Mouse (Mus musculus) T-helper 1 cell (primary cell): ENCODE results near the gene Dhx30.
"Not testable (repeated sequence)": the region's sequence is repeated elsewhere in the genome, so short reads cannot be mapped to it uniquely, and the experiment has no call there.

Experiments
- in situ Hi-C: fragments of 300-600 bp; cut with MboI, MseI; formaldehyde crosslinking; loops from one replicate; pipeline ENCODE4 v1.15.1; 2025; ENCODE audit warnings: high pct_unique_total_duplicates

Dhx30 gene

GRCm38 (mm10) chr9:110117779-110118139 is at the start of gene Dhx30:
Dhx30 (minus strand) TSS chr9:110117830.
- in situ Hi-C loops: no loop called here

DNA sequence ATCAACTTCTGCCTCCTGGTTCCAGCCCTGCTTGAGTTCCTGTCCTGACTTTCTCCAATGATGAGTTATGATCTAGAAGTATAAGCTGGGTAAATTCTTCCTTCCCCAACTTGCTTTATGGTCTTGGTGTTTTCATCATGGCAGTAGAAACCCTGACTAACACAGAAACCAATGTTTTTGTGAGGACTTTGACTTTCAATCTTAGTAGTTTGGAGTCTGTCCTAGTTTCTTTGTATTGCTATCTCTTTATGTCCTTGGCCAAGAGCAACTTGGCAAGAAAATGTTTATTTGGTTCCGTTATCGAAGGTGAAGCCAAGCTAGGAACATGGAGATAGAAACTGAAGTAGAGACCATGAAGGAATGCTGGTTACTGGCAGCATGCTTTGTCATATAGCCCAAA is 45.4 kb upstream of the Dhx30 start:
- in situ Hi-C loops: loop anchor here (10.0 kb wide), 1 partner anchor 1628 kb away; no protein-coding TSS in a partner anchor

DNA sequence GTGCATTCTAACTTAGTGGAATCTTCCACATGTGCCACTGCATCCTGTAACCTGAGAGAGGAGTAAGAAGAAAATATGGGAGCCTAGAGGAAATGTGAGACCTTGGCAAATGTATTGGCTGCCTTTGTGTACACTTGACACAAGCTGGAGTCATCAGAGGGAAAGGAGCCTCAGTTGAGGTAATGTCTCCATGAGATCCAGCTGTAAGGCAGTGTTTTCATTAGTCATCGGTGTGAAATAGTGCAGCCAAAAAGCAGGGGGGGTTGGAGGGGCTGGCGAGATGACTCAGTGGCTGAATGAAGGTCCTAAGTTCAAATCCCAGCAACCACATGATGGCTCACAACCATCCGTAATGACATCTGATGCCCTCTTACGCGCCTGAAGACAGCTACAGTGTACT is 44.8 kb upstream of the Dhx30 start:
- in situ Hi-C loops: loop anchor here (10.0 kb wide), 1 partner anchor 1628 kb away; no protein-coding TSS in a partner anchor

GRCm38 (mm10) chr9:110160486-110160885 is 42.9 kb upstream of the Dhx30 start:
- in situ Hi-C loops: loop anchor here (10.0 kb wide), 1 partner anchor 1626 kb away; no protein-coding TSS in a partner anchor

DNA sequence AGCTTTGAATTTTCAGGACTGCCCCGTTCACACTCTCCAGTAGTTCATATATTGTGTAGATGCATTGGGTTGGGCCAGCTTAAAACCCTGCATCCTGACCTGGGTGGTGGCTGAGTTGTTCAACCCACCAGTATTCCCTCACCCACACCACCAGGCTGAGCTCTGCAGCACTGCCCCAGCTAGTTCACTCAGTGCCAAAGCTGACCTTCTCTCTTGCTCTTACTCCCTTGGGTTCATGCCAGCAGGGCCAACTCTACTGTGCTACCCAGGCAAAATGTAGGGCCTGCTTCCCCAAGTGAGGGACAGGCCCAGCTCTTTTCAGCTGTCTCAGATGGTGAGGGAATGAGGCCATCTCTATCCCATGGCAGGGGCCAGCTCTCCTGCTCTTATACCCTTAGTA is 41.4 kb upstream of the Dhx30 start:
- in situ Hi-C loops: no loop called here

GRCm38 (mm10) chr9:110148598-110148997 is 31.0 kb upstream of the Dhx30 start:
- in situ Hi-C loops: no loop called here

GRCm38 (mm10) chr9:110142097-110142496 is 24.5 kb upstream of the Dhx30 start:
- in situ Hi-C loops: no loop called here

DNA sequence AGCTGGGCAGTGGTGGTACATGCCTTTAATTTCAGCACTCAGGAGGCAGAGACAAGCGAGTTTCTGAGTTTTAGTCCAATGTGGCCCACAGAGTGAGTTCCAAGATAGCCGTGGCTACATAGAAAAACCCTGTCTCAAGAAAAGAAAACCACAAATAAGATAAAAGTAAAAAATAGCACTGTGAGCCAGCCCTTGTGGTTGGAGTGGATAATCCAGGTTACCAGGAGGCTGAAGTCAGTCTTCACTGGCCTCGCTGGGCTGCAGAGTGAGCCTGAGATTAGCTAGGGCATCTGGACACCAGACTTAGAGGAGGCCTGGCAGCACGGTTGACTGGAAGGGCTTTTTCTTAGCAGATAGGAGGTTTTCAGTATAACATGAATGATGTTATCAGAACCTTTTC is 21.5 kb upstream of the Dhx30 start:
- in situ Hi-C loops: no loop called here

DNA sequence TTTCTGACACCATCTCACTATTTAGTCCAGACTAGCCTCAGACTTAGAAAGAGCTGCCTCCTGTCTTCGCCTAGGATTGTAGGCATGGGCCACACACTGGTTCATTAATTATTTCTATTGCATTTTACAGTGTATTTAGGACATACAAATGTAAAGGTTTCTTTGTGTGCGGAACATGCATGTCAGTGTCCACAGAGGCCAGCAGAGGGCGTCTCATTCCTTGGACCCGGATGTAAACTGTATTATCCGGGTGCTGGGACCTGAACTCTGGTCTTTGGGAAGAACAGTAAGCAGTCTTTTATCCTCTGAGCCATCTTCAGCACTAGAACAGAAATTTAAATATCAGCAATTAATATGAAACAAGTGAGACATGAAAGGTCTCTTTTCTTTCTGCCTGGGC is 16.5 kb upstream of the Dhx30 start:
- in situ Hi-C loops: no loop called here

- in situ Hi-C loops: no loop called here
Observed at GRCm38 (mm10) chr9:110132921-110133320, 15.3 kb upstream of the Dhx30 start.

DNA sequence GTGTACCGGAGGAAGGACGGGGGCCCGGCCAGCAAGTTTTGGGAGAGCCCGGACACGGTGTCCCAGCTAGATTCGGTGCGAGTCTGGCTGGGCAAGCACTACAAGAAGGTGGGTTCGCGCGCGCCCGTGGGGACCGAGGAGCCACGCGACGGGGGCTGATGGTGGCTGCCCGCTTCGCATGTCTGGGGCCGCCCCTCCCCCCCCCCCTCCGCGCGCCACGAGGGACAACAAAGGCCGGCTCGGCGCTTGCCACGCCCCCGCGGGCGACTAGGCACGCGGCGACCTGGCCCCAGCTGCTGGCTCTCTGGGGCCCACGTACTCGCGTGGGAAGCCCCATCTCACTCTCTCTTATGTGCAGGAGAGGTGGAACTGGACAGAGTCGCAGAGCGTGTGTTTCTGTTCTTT is 14.6 kb upstream of the Dhx30 start:
- in situ Hi-C loops: no loop called here

GRCm38 (mm10) chr9:110131525-110132197 is 14.0 kb upstream of the Dhx30 start:
- in situ Hi-C loops: no loop called here

DNA sequence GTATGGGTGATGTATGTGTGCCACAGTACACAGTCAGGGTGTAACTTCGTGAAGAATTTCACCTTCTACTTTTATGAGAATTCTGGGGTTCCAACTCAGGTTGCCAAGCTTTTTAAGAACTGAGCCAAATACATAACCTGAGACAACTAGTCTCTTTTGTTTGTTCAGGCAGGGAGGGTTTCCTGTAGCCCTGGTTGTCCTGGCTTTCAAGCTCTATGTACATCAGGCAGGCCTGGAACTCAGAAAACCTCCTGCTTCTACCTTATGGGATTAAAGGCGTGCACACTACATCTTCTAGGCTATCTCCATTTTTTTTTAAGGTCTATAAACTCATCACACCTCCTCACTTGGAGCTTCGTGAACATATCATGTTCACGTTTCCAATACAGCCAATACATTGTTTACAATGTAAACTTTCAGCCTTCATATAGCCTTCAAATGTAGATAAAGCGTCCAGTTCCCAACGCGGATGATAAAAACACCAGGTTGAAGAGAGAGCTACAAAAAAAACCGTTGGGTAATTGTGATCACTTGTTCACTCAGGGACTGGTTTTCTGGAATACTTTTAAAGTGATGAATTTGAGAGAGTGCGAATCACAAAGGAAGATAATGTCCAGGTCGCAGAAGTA is 13.4 kb upstream of the Dhx30 start:
- in situ Hi-C loops: no loop called here

GRCm38 (mm10) chr9:110124008-110124540 is 6.4 kb upstream of the Dhx30 start:
- in situ Hi-C loops: not testable (repeated sequence)

GRCm38 (mm10) chr9:110123322-110123721 is 5.7 kb upstream of the Dhx30 start:
- in situ Hi-C loops: no loop called here

GRCm38 (mm10) chr9:110121424-110121823 is 3.8 kb upstream of the Dhx30 start:
- in situ Hi-C loops: no loop called here

- in situ Hi-C loops: no loop called here
Observed at GRCm38 (mm10) chr9:110118249-110118648, 619 bp upstream of the Dhx30 start.

GRCm38 (mm10) chr9:110116977-110117778 is 452 bp downstream of the Dhx30 start, which contains the start of gene Smarcc1:
Smarcc1 (plus strand) TSS chr9:110117708.
- in situ Hi-C loops: no loop called here

DNA sequence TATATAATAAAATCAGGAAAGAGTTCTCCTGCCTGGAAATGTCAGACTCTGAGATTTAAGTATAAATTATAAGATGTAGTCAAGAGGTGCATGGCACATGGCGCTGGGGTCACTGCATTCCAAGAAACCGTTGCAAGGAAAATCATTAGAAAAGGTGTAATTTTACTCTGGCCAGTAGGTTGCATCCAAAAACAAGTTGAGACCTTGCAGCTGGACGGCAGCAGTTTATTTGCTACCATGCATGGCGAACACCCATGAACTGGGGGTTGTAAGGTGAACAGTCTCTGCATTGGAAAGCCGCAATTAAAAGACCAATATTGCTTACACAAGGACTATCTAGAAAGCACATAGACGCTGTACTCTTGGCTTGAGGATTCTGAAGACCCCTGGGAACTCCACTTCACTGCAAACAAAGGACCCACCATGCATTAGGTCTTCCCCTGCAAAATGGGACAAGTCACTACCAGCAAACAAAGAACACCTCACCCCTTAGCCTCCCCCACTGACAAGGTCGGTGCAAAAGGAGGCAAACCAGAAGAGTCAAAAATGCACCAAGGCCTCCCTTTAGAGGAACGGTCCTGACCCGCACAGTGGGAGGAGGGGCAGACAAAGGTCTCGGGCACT is 1.2 kb downstream of the Dhx30 start:
- in situ Hi-C loops: no loop called here

DNA sequence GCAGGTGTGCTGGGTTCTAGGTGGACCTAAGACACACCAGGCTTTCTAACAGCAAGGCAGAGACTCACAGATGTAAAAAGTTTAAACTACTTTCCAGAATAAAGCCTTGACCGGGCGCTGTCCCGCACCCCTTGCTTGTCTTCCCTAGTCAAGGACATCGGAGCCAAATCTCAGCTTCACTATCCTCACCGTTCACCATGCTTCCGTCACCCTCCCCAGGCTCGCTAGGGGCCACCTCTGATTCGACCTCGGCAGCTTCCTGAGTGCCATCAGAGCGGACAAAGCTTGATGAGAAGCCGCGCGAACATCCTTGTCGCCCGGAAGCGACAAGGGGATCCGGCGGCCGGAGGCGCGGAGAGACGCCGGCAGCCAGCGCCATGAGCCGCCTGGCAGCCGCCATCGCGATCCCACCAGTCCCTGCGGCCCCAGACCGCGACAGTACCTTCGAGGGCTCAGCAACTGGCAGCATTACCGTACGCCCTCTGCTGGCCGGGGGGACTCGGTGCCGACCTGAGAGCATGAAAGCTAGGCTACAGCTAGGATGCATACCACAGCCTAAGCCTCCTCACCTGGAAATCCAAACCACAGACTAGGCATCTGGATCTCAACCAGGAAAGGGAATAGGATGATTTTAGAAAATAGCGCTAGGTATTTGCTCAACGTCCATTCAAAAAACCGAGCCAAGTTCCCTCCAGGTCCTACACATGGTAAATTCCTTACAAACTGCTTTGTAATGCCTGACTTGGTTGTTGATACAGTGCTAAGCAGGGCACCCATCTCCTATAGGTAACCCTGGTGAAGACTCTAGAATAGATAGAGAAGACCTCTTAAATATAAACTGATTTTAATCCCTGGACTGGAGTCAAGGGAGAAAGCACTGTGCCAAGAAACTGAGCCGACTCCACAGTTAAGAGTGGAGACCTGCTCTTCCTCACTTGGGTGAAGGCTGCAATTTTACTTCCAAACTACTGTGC is 16.7 kb downstream of the Dhx30 start:
- in situ Hi-C loops: no loop called here

- in situ Hi-C loops: no loop called here
Observed at GRCm38 (mm10) chr9:110097791-110098190, 19.8 kb downstream of the Dhx30 start.
